Mouse (Mus musculus) liver, embryonic 12.5 days (tissue): ENCODE measurements around the gene Dock9. TPM values are rescaled to one million over a fixed set of nuclear protein-coding genes. Genes with fewer than 3 reads are reported as not detected.
A peak's percentile ranks its signal among the peaks of the same experiment; 100 is the strongest.
"Not testable (repeated sequence)": the region's sequence is repeated elsewhere in the genome, so short reads cannot be mapped to it uniquely, and the experiment has no call there.

ENCODE experiments used
- ATAC-seq: fragments of 200-750 bp; cut with Nextera tagmentation; 2 replicates; pipeline ENCODE4 v1.8.0; 2017; ENCODE audit warnings: moderate number of reproducible peaks, mild to moderate bottlenecking, moderate library complexity
- H3K27ac ChIP-seq: fragments of 300-500 bp; sonication (generic); 2 replicates; pipeline ENCODE4 v1.5.1; 2016; ENCODE audit warnings: mild to moderate bottlenecking
- H3K27me3 ChIP-seq: fragments of 300-500 bp; sonication (generic); replicated peaks from 2 replicates; pipeline ENCODE4 v1.6.1; 2016; ENCODE audit warnings: mild to moderate bottlenecking, moderate library complexity
- H3K36me3 ChIP-seq: fragments of 300-500 bp; sonication (generic); 2 replicates; pipeline ENCODE4 v1.6.1; 2016; ENCODE audit warnings: mild to moderate bottlenecking, moderate library complexity
- H3K4me1 ChIP-seq: fragments of 300-500 bp; sonication (generic); 2 replicates; pipeline ENCODE4 v1.6.1; 2016
- H3K4me2 ChIP-seq: fragments of 300-500 bp; sonication (generic); 2 replicates; pipeline ENCODE4 v1.6.1; 2016; ENCODE audit warnings: mild to moderate bottlenecking, moderate library complexity
- H3K4me3 ChIP-seq: fragments of 300-500 bp; sonication (generic); 2 replicates; pipeline ENCODE4 v1.5.1; 2016; ENCODE audit warnings: mild to moderate bottlenecking, moderate library complexity
- H3K9ac ChIP-seq: fragments of 300-500 bp; sonication (generic); 2 replicates; pipeline ENCODE4 v1.6.1; 2016; ENCODE audit warnings: mild to moderate bottlenecking, moderate library complexity
- H3K9me3 ChIP-seq: fragments of 300-500 bp; sonication (generic); replicated peaks from 2 replicates; pipeline ENCODE4 v1.6.1; 2016; ENCODE audit warnings: mild to moderate bottlenecking, moderate library complexity
- WGBS: fragments of 180-500 bp; shearing (Covaris S2); methylation state at CpG from one replicate; pipeline ENCODE4 v1.1.7; 2016; ENCODE audit not compliant: insufficient replicate concordance; 5-methylcytosine and 5-hydroxymethylcytosine counted together
- polyA plus RNA-seq: library from polyadenylated mRNA; unstranded; fragments of >200 nt; fragmentation: Nextera tagmentation; extraction: Ambion mirVana; gene quantifications from 2 replicates; pipeline ENCODE4 v1.2.1, GENCODE M21; 2016

Gene Dock9
- polyA plus RNA-seq, 1 experiment from 2014 or later, result 2.0 TPM

GRCm38 (mm10) chr14:121731688-121732168 lies 65.9 kb downstream of the Dock9 start:
- Histone ChIP-seq H3K4me3 (peak overlapping the region; percentile 39), H3K4me2 (peak overlapping the region; percentile 64)

GRCm38 (mm10) chr14:121730966-121731365 lies 66.7 kb downstream of the Dock9 start:
- 37% methylated on average over 3 of the region's 3 CpGs for WGBS
- 0 out of 2 replicates have a peak, but pooled peaks have one; percentile 6 for ATAC-seq
- H3K4me2 ChIP-seq, result peak overlapping the region; percentile 13; the same call in 1 of the 2 replicates

More at GRCm38 (mm10) chr14:121731688-121732168, 65.9 kb downstream of the Dock9 start:
- H3K9ac ChIP-seq, result no peak overlapping the region
- no peaks in the 10 kb centered on the region for H3K27me3 ChIP-seq
- peak; percentile 97 for ATAC-seq
- peaks cover 23% of the 10 kb centered on the region for H3K4me1 ChIP-seq
- H3K27ac ChIP-seq, result peak overlapping the region; percentile 63
- 7% methylated on average over 6 of the region's 6 CpGs for WGBS
- H3K9me3 ChIP-seq, result no peaks in the 10 kb centered on the region
- no peaks in the 10 kb centered on the region for H3K36me3 ChIP-seq

GRCm38 (mm10) chr14:121727996-121728395 lies 69.6 kb downstream of the Dock9 start:
- H3K4me1 ChIP-seq, result peaks cover 23% of the 10 kb centered on the region
- H3K4me3 ChIP-seq, result no peak overlapping the region
- no peaks in the 10 kb centered on the region for H3K27me3 ChIP-seq
- no peak overlapping the region for H3K4me2 ChIP-seq
- H3K36me3 ChIP-seq, result no peaks in the 10 kb centered on the region
- no peak overlapping the region for H3K9ac ChIP-seq
- no peaks in the 10 kb centered on the region for H3K9me3 ChIP-seq
- no peak overlapping the region for H3K27ac ChIP-seq
- no peak for ATAC-seq
- 55% methylated on average over 8 of the region's 8 CpGs for WGBS

More at GRCm38 (mm10) chr14:121730966-121731365, 66.7 kb downstream of the Dock9 start:
- Histone ChIP-seq H3K4me3 (no peak overlapping the region), H3K27ac (no peak overlapping the region), H3K27me3 (no peaks in the 10 kb centered on the region), H3K9ac (no peak overlapping the region), H3K9me3 (no peaks in the 10 kb centered on the region), H3K36me3 (no peaks in the 10 kb centered on the region), H3K4me1 (peaks cover 23% of the 10 kb centered on the region)

GRCm38 (mm10) chr14:121724501-121724900 lies 73.1 kb downstream of the Dock9 start:
- H3K9ac ChIP-seq, result no peak overlapping the region
- H3K27ac ChIP-seq, result no peak overlapping the region
- 80% methylated on average over 8 of the region's 8 CpGs for WGBS
- no peaks in the 10 kb centered on the region for H3K36me3 ChIP-seq
- H3K4me1 ChIP-seq, result peaks cover 10% of the 10 kb centered on the region; the same call in 1 of the 2 replicates
- H3K4me3 ChIP-seq, result no peak overlapping the region
- no peak overlapping the region for H3K4me2 ChIP-seq
- H3K27me3 ChIP-seq, result no peaks in the 10 kb centered on the region
- H3K9me3 ChIP-seq, result no peaks in the 10 kb centered on the region
- ATAC-seq, result no peak

- no peak for ATAC-seq
- no peaks in the 10 kb centered on the region for H3K9me3 ChIP-seq
- H3K4me2 ChIP-seq, result no peak overlapping the region
- no peak overlapping the region for H3K27ac ChIP-seq
- peaks cover 10% of the 10 kb centered on the region; the same call in 1 of the 2 replicates for H3K4me1 ChIP-seq
- no peak overlapping the region for H3K4me3 ChIP-seq
- 25% methylated on average over 8 of the region's 8 CpGs for WGBS
- H3K9ac ChIP-seq, result no peak overlapping the region
- H3K27me3 ChIP-seq, result no peaks in the 10 kb centered on the region
- H3K36me3 ChIP-seq, result no peaks in the 10 kb centered on the region
Observed at GRCm38 (mm10) chr14:121722774-121723173, 74.9 kb downstream of the Dock9 start.

GRCm38 (mm10) chr14:121721431-121721830 lies 76.2 kb downstream of the Dock9 start:
- ATAC-seq, result no peak
- 0 out of 2 replicates have a peak overlapping the region, but pooled peaks have one; percentile 6 for H3K27ac ChIP-seq
- H3K36me3 ChIP-seq, result no peaks in the 10 kb centered on the region
- no peak overlapping the region for H3K9ac ChIP-seq
- no peaks in the 10 kb centered on the region for H3K9me3 ChIP-seq
- peaks cover 10% of the 10 kb centered on the region; the same call in 1 of the 2 replicates for H3K4me1 ChIP-seq
- WGBS, result 76% methylated on average over 5 of the region's 5 CpGs
- no peaks in the 10 kb centered on the region for H3K27me3 ChIP-seq
- no peak overlapping the region for H3K4me3 ChIP-seq
- H3K4me2 ChIP-seq, result no peak overlapping the region

GRCm38 (mm10) chr14:121719638-121720601 lies 77.7 kb downstream of the Dock9 start:
- no peaks in the 10 kb centered on the region for H3K27me3 ChIP-seq
- peaks cover 10% of the 10 kb centered on the region; the same call in 1 of the 2 replicates for H3K4me1 ChIP-seq
- ATAC-seq, result no peak
- no peak overlapping the region for H3K9ac ChIP-seq
- H3K36me3 ChIP-seq, result no peaks in the 10 kb centered on the region
- H3K27ac ChIP-seq, result no peak overlapping the region
- no peak overlapping the region for H3K4me2 ChIP-seq
- no peaks in the 10 kb centered on the region for H3K9me3 ChIP-seq
- no peak overlapping the region for H3K4me3 ChIP-seq
- WGBS, result 55% methylated on average over 9 of the region's 9 CpGs

GRCm38 (mm10) chr14:121714799-121715198 lies 82.8 kb downstream of the Dock9 start:
- WGBS, result 44% methylated on average over 3 of the region's 3 CpGs
- not testable (repeated sequence) for H3K27ac ChIP-seq

GRCm38 (mm10) chr14:121714268-121714667 lies 83.4 kb downstream of the Dock9 start:
- no peaks in the 10 kb centered on the region for H3K36me3 ChIP-seq
- WGBS, result 55% methylated on average over 2 of the region's 2 CpGs
- ATAC-seq, result no peak
- H3K4me3 ChIP-seq, result no peak overlapping the region
- no peak overlapping the region for H3K27ac ChIP-seq
- H3K27me3 ChIP-seq, result no peaks in the 10 kb centered on the region
- no peak overlapping the region for H3K4me2 ChIP-seq
- no peaks in the 10 kb centered on the region for H3K9me3 ChIP-seq
- peaks cover 31% of the 10 kb centered on the region for H3K4me1 ChIP-seq
- no peak overlapping the region for H3K9ac ChIP-seq

More at GRCm38 (mm10) chr14:121714799-121715198, 82.8 kb downstream of the Dock9 start:
- H3K36me3 ChIP-seq, H3K9me3 ChIP-seq, H3K27me3 ChIP-seq, H3K9ac ChIP-seq, H3K4me3 ChIP-seq, ATAC-seq, H3K4me2 ChIP-seq: not testable (repeated sequence)
- H3K4me1 ChIP-seq, result peaks cover 31% of the 10 kb centered on the region

- no peaks in the 10 kb centered on the region for H3K9me3 ChIP-seq
Observed at GRCm38 (mm10) chr14:121713830-121714197, 83.8 kb downstream of the Dock9 start.

GRCm38 (mm10) chr14:121713166-121713829 lies 84.3 kb downstream of the Dock9 start:
- Histone ChIP-seq H3K36me3 (no peaks in the 10 kb centered on the region), H3K9me3 (no peaks in the 10 kb centered on the region), H3K9ac (no peak overlapping the region), H3K27me3 (no peaks in the 10 kb centered on the region), H3K4me3 (no peak overlapping the region), H3K4me1 (peaks cover 31% of the 10 kb centered on the region), H3K27ac (no peak overlapping the region), H3K4me2 (no peak overlapping the region)
- ATAC-seq, result no peak
- 59% methylated on average over 7 of the region's 7 CpGs for WGBS

More at GRCm38 (mm10) chr14:121713830-121714197, 83.8 kb downstream of the Dock9 start:
- Histone ChIP-seq H3K36me3 (no peaks in the 10 kb centered on the region), H3K4me2 (no peak overlapping the region), H3K27ac (no peak overlapping the region), H3K27me3 (no peaks in the 10 kb centered on the region), H3K4me1 (peaks cover 31% of the 10 kb centered on the region), H3K9ac (no peak overlapping the region), H3K4me3 (no peak overlapping the region)
- WGBS, result 70% methylated on average over 4 of the region's 4 CpGs
- ATAC-seq, result no peak
